Mouse (Mus musculus) urinary bladder, postnatal 10 days (tissue): Measurements from ENCODE around the gene Gramd1b.
"Not testable (repeated sequence)": the region's sequence is repeated elsewhere in the genome, so short reads cannot be mapped to it uniquely, and the experiment has no call there.

Experiments used
- DNase-seq: peaks from one replicate; pipeline ENCODE4 v3.0.0; 2022; ENCODE audit warnings: low spot score

The Gramd1b gene

GRCm38 (mm10) chr9:40519294-40519693 is 11.9 kb downstream of the Gramd1b start:
- no peak for DNase-seq

GRCm38 (mm10) chr9:40511970-40512369 is 19.2 kb downstream of the Gramd1b start:
- DNase-seq, result no peak

- DNase-seq, result no peak
These were observed 21.7 kb downstream of the Gramd1b start for GRCm38 (mm10) chr9:40509479-40509878.

- no peak for DNase-seq
These were observed 24.6 kb downstream of the Gramd1b start for GRCm38 (mm10) chr9:40506576-40506975.

- DNase-seq, result no peak
These were observed 25.5 kb downstream of the Gramd1b start for GRCm38 (mm10) chr9:40505471-40506312.

GRCm38 (mm10) chr9:40504886-40505285 is 26.3 kb downstream of the Gramd1b start:
- DNase-seq, result no peak

GRCm38 (mm10) chr9:40500691-40501090 is 30.5 kb downstream of the Gramd1b start:
- DNase-seq, result no peak

GRCm38 (mm10) chr9:40482351-40483084 is 48.7 kb downstream of the Gramd1b start:
- DNase-seq, result not testable (repeated sequence)

- no peak for DNase-seq
These were observed 49.9 kb downstream of the Gramd1b start for GRCm38 (mm10) chr9:40481271-40481670.

- no peak for DNase-seq
These were observed 51.9 kb downstream of the Gramd1b start for GRCm38 (mm10) chr9:40479333-40479732.

GRCm38 (mm10) chr9:40478146-40478900 is 52.9 kb downstream of the Gramd1b start:
- DNase-seq, result no peak

GRCm38 (mm10) chr9:40477611-40478010 is 53.6 kb downstream of the Gramd1b start:
- DNase-seq, result no peak

- no peak for DNase-seq
These were observed 55.1 kb downstream of the Gramd1b start for GRCm38 (mm10) chr9:40476098-40476497.

- no peak for DNase-seq
These were observed 58.1 kb downstream of the Gramd1b start for GRCm38 (mm10) chr9:40472961-40473510.

- no peak for DNase-seq
These were observed 61.6 kb downstream of the Gramd1b start for GRCm38 (mm10) chr9:40469403-40470137.

- no peak for DNase-seq
These were observed 64.4 kb downstream of the Gramd1b start for GRCm38 (mm10) chr9:40466782-40467181.

GRCm38 (mm10) chr9:40465596-40465995 is 65.6 kb downstream of the Gramd1b start:
- DNase-seq, result no peak

- DNase-seq, result no peak
These were observed 68.8 kb downstream of the Gramd1b start for GRCm38 (mm10) chr9:40462401-40462800.

- DNase-seq, result no peak
These were observed 70.4 kb downstream of the Gramd1b start for GRCm38 (mm10) chr9:40460781-40461180.

GRCm38 (mm10) chr9:40459304-40460280 is 71.6 kb downstream of the Gramd1b start:
- no peak for DNase-seq
